Mouse (Mus musculus): ENCODE results near the gene Man2b1. TPM values are rescaled to one million over a fixed set of nuclear protein-coding genes. Genes with fewer than 3 reads are reported as not detected.

Gene Man2b1
- polyA plus RNA-seq, 1 experiment: 38.1 TPM

DNA sequence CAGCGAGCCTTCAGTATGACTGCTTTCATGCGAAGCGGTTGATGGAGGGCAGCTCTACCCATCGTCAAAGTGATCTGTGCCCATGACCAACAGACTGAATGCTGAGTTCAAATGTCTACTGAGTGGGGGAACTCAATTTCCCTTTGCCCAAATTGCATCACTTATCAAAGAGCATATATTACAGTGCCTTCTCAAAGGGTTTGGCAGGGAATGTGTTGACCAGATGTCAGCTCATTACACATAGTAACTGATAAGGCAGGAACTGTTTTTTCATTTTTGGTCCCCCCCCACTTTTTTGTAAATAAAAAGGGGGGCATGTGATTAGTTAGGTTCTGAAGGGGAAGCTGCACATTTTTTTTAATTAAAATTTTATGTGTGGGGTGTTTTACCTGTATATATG is 20.5 kb upstream of the Man2b1 start:
- Histone ChIP-seq H3K4me1 (ENCODE audit: control insufficient read depth, insufficient read depth, insufficient read length, low read length) (peaks cover 13% of the 10 kb centered on the region), H3K36me3 (ENCODE audit: control insufficient read depth, insufficient read depth, low read length) (0 out of 2 replicates have a peak, but pooled peaks cover 3% of the 10 kb centered on the region), H3K27me3 (ENCODE audit: control insufficient read depth, insufficient read depth, low read length) (no peaks in the 10 kb centered on the region), H3K4me3 (ENCODE audit: low read depth, low read length) (no peak overlapping the region), H3K27ac (ENCODE audit: insufficient read depth, low read depth, low read length) (no peak overlapping the region)
- WGBS: 95% methylated on average over 4 of the region's 4 CpGs
- TF ChIP-seq POLR2A (IDR thresholded peaks at IDR 0.05; ENCODE audit: low read depth, low read length) (no peak), CTCF (IDR thresholded peaks at IDR 0.05; ENCODE audit: extremely low read depth, insufficient read length, insufficient replicate concordance, low read depth, low read length) (no peak)

DNA sequence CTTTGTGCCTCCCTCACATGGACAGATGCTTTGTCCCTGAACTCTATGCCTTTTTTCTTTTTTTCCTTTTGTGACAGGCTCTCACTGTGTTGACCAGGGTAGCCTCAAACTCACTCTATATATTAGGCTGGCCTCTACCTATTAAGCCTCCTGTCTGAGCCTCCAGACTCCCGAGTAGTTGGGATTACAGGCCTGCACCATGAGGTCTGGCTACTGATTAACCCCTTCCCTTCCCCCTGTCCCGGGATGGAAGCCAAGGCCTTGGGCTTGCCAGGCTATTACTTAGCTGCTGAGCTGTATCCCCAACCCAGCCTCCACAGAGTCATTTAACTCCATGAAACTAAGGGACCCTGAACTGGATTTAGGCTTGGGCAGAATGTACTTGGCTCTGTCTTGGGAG is 17.9 kb upstream of the Man2b1 start:
- WGBS: 18% methylated on average over 2 of the region's 2 CpGs
- Histone ChIP-seq H3K27ac (ENCODE audit: insufficient read depth, low read depth, low read length) (no peak overlapping the region), H3K27me3 (ENCODE audit: control insufficient read depth, insufficient read depth, low read length) (no peaks in the 10 kb centered on the region), H3K36me3 (ENCODE audit: control insufficient read depth, insufficient read depth, low read length) (peaks cover 3% of the 10 kb centered on the region; the same call in 1 of the 2 replicates), H3K4me1 (ENCODE audit: control insufficient read depth, insufficient read depth, insufficient read length, low read length) (peaks cover 13% of the 10 kb centered on the region), H3K4me3 (ENCODE audit: low read depth, low read length) (no peak overlapping the region)
- TF ChIP-seq POLR2A (IDR thresholded peaks at IDR 0.05; ENCODE audit: low read depth, low read length) (no peak), CTCF (IDR thresholded peaks at IDR 0.05; ENCODE audit: extremely low read depth, insufficient read length, insufficient replicate concordance, low read depth, low read length) (no peak)

DNA sequence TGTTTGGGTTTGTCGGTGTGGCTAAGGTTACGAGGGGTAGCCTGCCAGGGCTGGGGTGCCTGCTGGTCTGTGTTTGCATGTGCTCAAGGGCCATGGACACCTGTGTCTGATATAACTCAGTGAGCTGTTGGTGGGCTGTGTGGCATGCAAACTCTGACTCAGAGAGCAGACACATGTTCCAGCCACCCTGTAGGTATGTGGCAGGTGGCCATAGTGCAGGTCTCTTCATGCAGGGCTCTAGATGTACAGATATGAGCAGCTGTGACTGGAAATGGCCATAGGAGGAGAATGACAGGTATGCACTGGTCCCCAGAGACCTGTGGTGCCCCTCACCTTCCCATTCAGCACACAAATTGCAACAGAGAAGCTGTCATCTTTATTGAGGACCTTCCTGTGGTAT is 15.9 kb upstream of the Man2b1 start:
- Histone ChIP-seq H3K4me3 (ENCODE audit: low read depth, low read length) (no peak overlapping the region), H3K4me1 (ENCODE audit: control insufficient read depth, insufficient read depth, insufficient read length, low read length) (peaks cover 14% of the 10 kb centered on the region; the same call in 1 of the 2 replicates), H3K36me3 (ENCODE audit: control insufficient read depth, insufficient read depth, low read length) (peaks cover 3% of the 10 kb centered on the region; the same call in 1 of the 2 replicates), H3K27ac (ENCODE audit: insufficient read depth, low read depth, low read length) (no peak overlapping the region), H3K27me3 (ENCODE audit: control insufficient read depth, insufficient read depth, low read length) (no peaks in the 10 kb centered on the region)
- TF ChIP-seq CTCF (IDR thresholded peaks at IDR 0.05; ENCODE audit: extremely low read depth, insufficient read length, insufficient replicate concordance, low read depth, low read length) (no peak), POLR2A (IDR thresholded peaks at IDR 0.05; ENCODE audit: low read depth, low read length) (no peak)
- 93% methylated on average over 2 of the region's 2 CpGs for WGBS

DNA sequence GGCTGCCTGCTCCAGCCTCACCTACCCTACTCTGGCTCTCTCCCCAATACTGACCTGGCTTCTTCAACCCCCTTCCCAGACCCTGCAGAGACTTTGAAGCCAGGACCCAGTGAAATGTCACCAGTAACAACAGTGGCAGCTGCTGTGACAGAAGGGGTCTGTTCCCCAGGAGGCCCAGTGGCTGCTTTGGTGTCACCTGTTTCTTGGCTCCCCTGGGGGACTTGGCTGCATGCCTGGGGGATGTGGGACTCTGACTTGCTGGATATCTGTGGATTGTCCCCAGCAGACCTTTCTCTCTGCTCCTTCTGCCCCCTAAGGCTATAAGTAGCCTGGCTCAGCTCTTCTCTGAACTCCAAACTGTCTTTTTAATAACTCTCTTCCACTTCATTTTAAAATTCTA is 15.1 kb upstream of the Man2b1 start, which contains the start of gene Gm5741:
TSS of gene Gm5741 (minus strand) at position 1 of the 400 bp plus-strand sequence.
- no peak within 1 kb of the TSS for H3K4me3 ChIP-seq (ENCODE audit: low read depth, low read length)
- H3K27ac ChIP-seq (ENCODE audit: insufficient read depth, low read depth, low read length): no peak within 1 kb of the TSS
- peaks cover 3% of the 10 kb centered on the region; the same call in 1 of the 2 replicates for H3K36me3 ChIP-seq (ENCODE audit: control insufficient read depth, insufficient read depth, low read length)
- peaks cover 18% of the 10 kb centered on the region; the same call in 1 of the 2 replicates for H3K4me1 ChIP-seq (ENCODE audit: control insufficient read depth, insufficient read depth, insufficient read length, low read length)
- TF ChIP-seq POLR2A (IDR thresholded peaks at IDR 0.05; ENCODE audit: low read depth, low read length) (no peak), CTCF (IDR thresholded peaks at IDR 0.05; ENCODE audit: extremely low read depth, insufficient read length, insufficient replicate concordance, low read depth, low read length) (no peak)
- no peaks in the 10 kb centered on the region for H3K27me3 ChIP-seq (ENCODE audit: control insufficient read depth, insufficient read depth, low read length)

DNA sequence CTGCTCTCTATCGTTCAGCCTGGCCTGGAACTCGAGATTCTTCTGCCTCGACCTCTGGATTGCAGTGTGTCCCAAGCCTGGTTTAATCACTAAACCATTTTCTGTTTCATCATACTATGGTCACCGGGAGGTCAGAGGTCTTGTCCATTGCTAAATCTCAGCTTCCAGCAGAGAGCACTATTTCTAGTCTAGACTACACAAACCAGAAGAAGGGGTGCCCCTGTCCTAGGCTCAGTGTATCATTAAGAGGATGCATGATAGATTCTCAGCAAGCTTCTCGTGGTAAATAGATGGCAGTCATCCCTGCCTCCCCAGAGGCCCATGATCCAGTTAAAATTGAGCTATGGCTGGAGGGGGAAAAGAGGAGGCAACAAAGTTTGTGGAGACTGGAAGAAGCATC is 12.0 kb upstream of the Man2b1 start:
- WGBS: 57% methylated on average over 5 of the region's 5 CpGs
- H3K27me3 ChIP-seq (ENCODE audit: control insufficient read depth, insufficient read depth, low read length): no peaks in the 10 kb centered on the region
- H3K4me1 ChIP-seq (ENCODE audit: control insufficient read depth, insufficient read depth, insufficient read length, low read length): peaks cover 12% of the 10 kb centered on the region; the same call in 1 of the 2 replicates
- no peak for TF ChIP-seq CTCF (IDR thresholded peaks at IDR 0.05; ENCODE audit: extremely low read depth, insufficient read length, insufficient replicate concordance, low read depth, low read length)
- no peak for TF ChIP-seq POLR2A (IDR thresholded peaks at IDR 0.05; ENCODE audit: low read depth, low read length)
- peak overlapping the region; percentile 93 for H3K27ac ChIP-seq (ENCODE audit: insufficient read depth, low read depth, low read length)
- peaks cover 24% of the 10 kb centered on the region for H3K36me3 ChIP-seq (ENCODE audit: control insufficient read depth, insufficient read depth, low read length)
- H3K4me3 ChIP-seq (ENCODE audit: low read depth, low read length): no peak overlapping the region

DNA sequence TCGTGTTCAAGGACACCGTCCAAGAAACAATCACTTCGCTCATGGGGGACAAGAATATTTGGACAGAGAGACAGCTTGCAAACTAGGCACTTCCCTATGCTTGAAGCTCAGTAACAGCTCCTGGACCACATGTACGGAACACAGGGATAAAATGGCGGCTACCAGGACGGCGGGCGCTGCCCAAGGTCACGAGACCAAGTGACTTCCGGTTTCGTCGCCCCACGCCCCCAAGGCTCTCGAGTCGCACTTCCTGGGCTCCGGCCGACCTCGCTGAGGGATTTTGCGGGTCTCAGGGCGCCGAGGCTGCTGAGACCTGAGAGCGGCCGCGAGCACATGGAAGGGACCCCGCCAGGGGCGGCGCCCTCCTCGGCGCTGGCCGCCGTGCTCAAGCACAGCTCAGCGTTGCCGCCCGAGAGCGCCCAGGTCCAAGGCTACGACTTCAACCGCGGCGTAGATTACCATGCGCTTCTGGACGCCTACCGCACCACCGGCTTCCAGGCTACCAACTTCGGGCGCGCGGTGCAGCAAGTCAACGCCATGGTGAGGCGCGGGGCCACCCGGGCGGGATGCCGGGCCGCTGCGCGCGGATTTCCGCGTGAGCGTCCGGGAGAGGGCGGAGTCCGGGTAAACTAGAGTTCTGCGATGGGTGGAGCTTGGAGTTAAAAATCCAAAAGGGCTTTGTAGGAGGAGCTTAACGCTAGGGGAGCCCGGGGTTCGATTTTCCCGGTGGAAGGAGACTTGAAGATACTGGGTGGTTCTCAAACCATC is 11.4 kb upstream of the Man2b1 start, which contains the start of gene Dhps:
TSS of gene Dhps (plus strand) at position 244 of the 768 bp plus-strand sequence.
- H3K27ac ChIP-seq (ENCODE audit: insufficient read depth, low read depth, low read length): peak within 1 kb of the TSS; percentile 93
- H3K27me3 ChIP-seq (ENCODE audit: control insufficient read depth, insufficient read depth, low read length): no peaks in the 10 kb centered on the region
- peaks cover 26% of the 10 kb centered on the region for H3K36me3 ChIP-seq (ENCODE audit: control insufficient read depth, insufficient read depth, low read length)
- peaks cover 12% of the 10 kb centered on the region; the same call in 1 of the 2 replicates for H3K4me1 ChIP-seq (ENCODE audit: control insufficient read depth, insufficient read depth, insufficient read length, low read length)
- WGBS: under 1% methylated on average over 68 of the region's 68 CpGs
- no peak for TF ChIP-seq CTCF (IDR thresholded peaks at IDR 0.05; ENCODE audit: extremely low read depth, insufficient read length, insufficient replicate concordance, low read depth, low read length)
- peak; percentile 84 for TF ChIP-seq POLR2A (IDR thresholded peaks at IDR 0.05; ENCODE audit: low read depth, low read length)
- H3K4me3 ChIP-seq (ENCODE audit: low read depth, low read length): peak within 1 kb of the TSS; percentile 74

DNA sequence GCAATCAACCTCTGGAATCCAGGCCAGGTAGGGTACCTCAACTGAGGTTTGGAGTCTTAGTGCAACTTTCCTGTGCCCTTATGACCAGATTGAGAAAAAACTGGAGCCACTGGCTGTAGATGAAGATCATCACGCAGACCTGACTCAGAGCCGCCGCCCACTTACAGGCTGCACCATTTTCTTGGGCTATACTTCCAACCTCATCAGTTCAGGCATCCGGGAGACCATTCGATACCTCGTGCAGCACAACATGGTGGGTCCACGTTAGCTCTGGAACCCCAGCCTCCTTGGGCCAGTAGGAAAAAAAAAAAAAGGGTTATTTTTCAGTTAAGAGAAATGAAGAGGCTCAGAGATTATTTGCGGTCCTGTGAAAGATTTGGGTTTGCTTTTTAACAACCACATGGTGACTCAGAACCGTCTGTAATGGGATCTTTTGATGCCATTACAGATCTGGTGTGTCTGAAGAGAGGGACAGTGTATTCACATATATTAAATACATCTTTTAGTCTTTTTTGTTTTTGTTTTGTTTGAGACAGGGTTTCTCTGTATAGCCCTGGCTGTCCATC is 10.6 kb upstream of the Man2b1 start:
- Histone ChIP-seq H3K36me3 (ENCODE audit: control insufficient read depth, insufficient read depth, low read length) (peaks cover 25% of the 10 kb centered on the region), H3K27me3 (ENCODE audit: control insufficient read depth, insufficient read depth, low read length) (no peaks in the 10 kb centered on the region), H3K27ac (ENCODE audit: insufficient read depth, low read depth, low read length) (peak overlapping the region; percentile 23), H3K4me3 (ENCODE audit: low read depth, low read length) (peak overlapping the region; percentile 74), H3K4me1 (ENCODE audit: control insufficient read depth, insufficient read depth, insufficient read length, low read length) (peaks cover 12% of the 10 kb centered on the region; the same call in 1 of the 2 replicates)
- WGBS: 36% methylated on average over 9 of the region's 9 CpGs
- TF ChIP-seq POLR2A (IDR thresholded peaks at IDR 0.05; ENCODE audit: low read depth, low read length) (no peak), CTCF (IDR thresholded peaks at IDR 0.05; ENCODE audit: extremely low read depth, insufficient read length, insufficient replicate concordance, low read depth, low read length) (no peak)

Data from small intestine, adult 2 months (tissue).